Mouse (Mus musculus): ENCODE results near the gene Olfr792. TPM values are rescaled to one million over a fixed set of nuclear protein-coding genes. Genes with fewer than 3 reads are reported as not detected.

The Olfr792 gene
- total RNA-seq (2021) = not detected
- long read RNA-seq, experiment 1 = 0 reads
- long read RNA-seq, experiment 2 = 0 reads

- intact Hi-C loops (cut with DNase I) = no loop called here
Measured at GRCm38 (mm10) chr10:129538862-129539261, at the start of gene Olfr792. Olfr792 (plus strand) TSS chr10:129539162.

GRCm38 (mm10) chr10:129490101-129490500, 48.9 kb upstream of the Olfr792 start:
- intact Hi-C loops (cut with DNase I) = no loop called here
- peak; percentile 13 to 17 for DNase-seq (ENCODE audit: extremely low spot score in 1 of 2, low spot score in 2 of 2)
- Histone ChIP-seq H3K27ac (no peak overlapping the region), H3K4me3 (no peak overlapping the region)
- TF ChIP-seq CTCF (IDR thresholded peaks at IDR 0.05) = no peak

More at GRCm38 (mm10) chr10:129538862-129539261, at the start of gene Olfr792:
- no peak within 1 kb of the TSS for H3K4me3 ChIP-seq
- DNase-seq (ENCODE audit: extremely low spot score in 1 of 2, low spot score in 2 of 2) = no peak
- H3K27ac ChIP-seq = no peak within 1 kb of the TSS
- no peak for TF ChIP-seq CTCF (IDR thresholded peaks at IDR 0.05)

DNA sequence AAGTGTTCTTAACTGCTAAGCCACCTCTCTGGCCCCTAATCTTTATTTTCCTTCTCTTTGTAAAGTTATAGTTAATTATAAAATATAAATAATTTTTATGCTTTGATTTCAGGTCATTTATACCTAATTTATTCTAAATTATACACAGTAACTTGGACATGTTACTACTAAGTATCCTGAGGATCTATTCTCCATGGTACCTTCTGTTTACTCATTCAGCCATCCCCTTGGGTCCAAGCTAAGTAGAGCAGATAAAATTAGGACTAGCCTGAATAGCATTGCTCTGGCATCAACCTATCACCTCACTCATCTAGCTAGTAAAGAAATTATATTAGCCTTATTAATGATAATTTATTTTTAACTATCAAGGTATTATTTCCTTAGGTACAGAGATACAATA, 40.8 kb upstream of the Olfr792 start, which contains the start of gene Olfr790:
Gene Olfr790 (plus strand): TSS at position 301 of the 400 bp plus-strand sequence.
- H3K4me3 ChIP-seq = no peak within 1 kb of the TSS
- intact Hi-C loops (cut with DNase I) = no loop called here
- H3K27ac ChIP-seq = no peak within 1 kb of the TSS
- no peak for DNase-seq (ENCODE audit: extremely low spot score in 1 of 2, low spot score in 2 of 2)
- no peak for TF ChIP-seq CTCF (IDR thresholded peaks at IDR 0.05)

- intact Hi-C loops (cut with DNase I) = no loop called here
- TF ChIP-seq CTCF (IDR thresholded peaks at IDR 0.05) = no peak
- no peak for DNase-seq (ENCODE audit: extremely low spot score in 1 of 2, low spot score in 2 of 2)
- no peak within 1 kb of the TSS for H3K27ac ChIP-seq
- no peak within 1 kb of the TSS for H3K4me3 ChIP-seq
Measured at GRCm38 (mm10) chr10:129521492-129521891, 17.5 kb upstream of the Olfr792 start, which contains the start of gene Olfr791. Olfr791 (plus strand) TSS chr10:129521792.

DNA sequence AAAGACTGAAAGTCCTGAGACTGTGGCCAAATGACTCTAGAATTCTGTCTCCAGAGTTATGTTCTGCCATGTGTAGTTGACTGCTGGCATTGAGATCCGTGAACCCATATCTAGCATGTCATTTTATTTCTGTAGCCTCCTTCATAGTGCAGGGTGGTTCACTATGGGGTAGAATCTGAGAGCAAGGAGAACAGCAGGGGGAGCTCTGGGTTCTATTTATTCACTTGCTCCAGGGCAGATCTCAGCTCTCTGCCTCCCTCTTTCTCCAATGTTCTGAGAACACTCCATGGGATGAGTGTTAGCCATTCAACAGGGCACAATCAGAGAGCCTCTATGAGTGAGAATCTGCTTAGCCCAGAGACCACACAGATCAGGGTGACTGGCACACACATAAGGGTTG, 10.4 kb downstream of the Olfr792 start:
- H3K27ac ChIP-seq = no peak overlapping the region
- DNase-seq (ENCODE audit: extremely low spot score in 1 of 2, low spot score in 2 of 2) = peak in 1 of 2 experiments; percentile 10
- H3K4me3 ChIP-seq = no peak overlapping the region
- intact Hi-C loops (cut with DNase I) = loop anchor here (5.0 kb wide), 1 partner anchor 543 kb away; no protein-coding TSS in a partner anchor
- peak; percentile 33 for TF ChIP-seq CTCF (IDR thresholded peaks at IDR 0.05)

DNA sequence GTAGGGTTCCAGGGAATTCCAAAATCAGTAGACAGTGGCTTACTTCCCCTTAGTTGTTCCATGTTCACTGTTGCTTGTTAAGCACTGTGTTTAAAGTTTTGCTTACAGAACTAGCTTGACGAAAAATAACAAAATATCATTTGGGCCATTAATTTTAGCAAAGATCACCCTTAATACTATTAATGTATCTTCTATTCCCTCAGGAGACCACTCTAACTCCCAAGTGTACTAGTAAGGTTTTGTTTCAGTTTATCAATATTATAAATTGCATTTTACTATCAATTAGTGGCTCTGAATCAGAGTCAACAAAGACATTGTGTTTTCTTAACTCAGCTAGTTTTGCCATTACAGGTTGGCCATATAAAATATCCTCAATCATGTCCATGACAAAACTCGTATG, 28.4 kb downstream of the Olfr792 start, which contains the start of gene Olfr794:
Gene Olfr794 (plus strand): TSS at position 301 of the 400 bp plus-strand sequence.
- no peak for DNase-seq (ENCODE audit: extremely low spot score in 1 of 2, low spot score in 2 of 2)
- H3K27ac ChIP-seq = no peak within 1 kb of the TSS
- no peak within 1 kb of the TSS for H3K4me3 ChIP-seq
- TF ChIP-seq CTCF (IDR thresholded peaks at IDR 0.05) = no peak
- intact Hi-C loops (cut with DNase I) = no loop called here

- H3K27ac ChIP-seq = no peak overlapping the region
- no peak for TF ChIP-seq CTCF (IDR thresholded peaks at IDR 0.05)
- intact Hi-C loops (cut with DNase I) = no loop called here
- no peak overlapping the region for H3K4me3 ChIP-seq
- DNase-seq (ENCODE audit: extremely low spot score in 1 of 2, low spot score in 2 of 2) = no peak
Measured at GRCm38 (mm10) chr10:129577066-129577465, 38.1 kb downstream of the Olfr792 start.

Small RNA genes within 50 kb of the gene (microRNA-seq; reads per million reads assigned to microRNA genes)
- gene Gm23252 = 0 reads per million in 2 experiments

Other genes starting within 250 kb of the Olfr792 start
- gene Olfr780, start 221.0 kb upstream of the Olfr792 start, total RNA-seq (2021) = not detected
- gene Olfr781, start 210.3 kb upstream of the Olfr792 start, total RNA-seq (2021) = not detected
- gene Olfr782, start 190.3 kb upstream of the Olfr792 start, total RNA-seq (2021) = not detected
- gene Olfr784, start 155.1 kb upstream of the Olfr792 start, total RNA-seq (2021) = under 1 TPM in 1 of 2 experiments, not detected in 1; 0.21 TPM
- not detected for gene Olfr785, start 133.7 kb upstream of the Olfr792 start, total RNA-seq (2021)
- gene Olfr786, start 111.9 kb upstream of the Olfr792 start, total RNA-seq (2021) = not detected
- gene Olfr787, start 77.3 kb upstream of the Olfr792 start, total RNA-seq (2021) = not detected
- gene Olfr788, start 68.2 kb upstream of the Olfr792 start, total RNA-seq (2021) = not detected
- not detected for gene Olfr789, start 54.4 kb upstream of the Olfr792 start, total RNA-seq (2021)
- not detected for gene Olfr790, start 40.7 kb upstream of the Olfr792 start, total RNA-seq (2021)
- not detected for gene Olfr791, start 17.4 kb upstream of the Olfr792 start, total RNA-seq (2021)
- gene Olfr794, start 28.5 kb downstream of the Olfr792 start, total RNA-seq (2021) = not detected
- not detected for gene Olfr796, start 73.4 kb downstream of the Olfr792 start, total RNA-seq (2021)
- gene Olfr798, start 88.8 kb downstream of the Olfr792 start, total RNA-seq (2021) = not detected
- not detected for gene Olfr799, start 98.3 kb downstream of the Olfr792 start, total RNA-seq (2021)
- gene Olfr800, start 118.5 kb downstream of the Olfr792 start, total RNA-seq (2021) = not detected
- not detected for gene Olfr801, start 134.7 kb downstream of the Olfr792 start, total RNA-seq (2021)
- under 1 TPM in 1 of 2 experiments, not detected in 1; 0.11 TPM for gene Olfr802, start 149.0 kb downstream of the Olfr792 start, total RNA-seq (2021)
- not detected for gene Olfr803, start 155.1 kb downstream of the Olfr792 start, total RNA-seq (2021)
- gene Olfr804, start 164.0 kb downstream of the Olfr792 start, total RNA-seq (2021) = not detected
- not detected for gene Olfr805, start 190.2 kb downstream of the Olfr792 start, total RNA-seq (2021)
- not detected for gene Olfr806, start 202.8 kb downstream of the Olfr792 start, total RNA-seq (2021)
- not detected for gene Olfr807, start 218.6 kb downstream of the Olfr792 start, total RNA-seq (2021)
- gene Olfr808, start 226.3 kb downstream of the Olfr792 start, total RNA-seq (2021) = not detected
- not detected for gene Olfr809, start 235.5 kb downstream of the Olfr792 start, total RNA-seq (2021)

All from left cerebral cortex, adult 2 months (tissue).